Mouse (Mus musculus): ENCODE results near the gene Tchp. TPM values are rescaled to one million over a fixed set of nuclear protein-coding genes. Genes with fewer than 3 reads are reported as not detected.

Gene Tchp
- polyA plus RNA-seq, 1 experiment from 2014 or later, result 14.5 TPM

GRCm38 (mm10) chr5:114747521-114747920 is 40.0 kb downstream of the Tchp start:
- peaks cover 19% of the 10 kb centered on the region for H3K36me3 ChIP-seq (ENCODE audit: control insufficient read depth, insufficient read depth, low read length)
- no peaks in the 10 kb centered on the region for H3K4me1 ChIP-seq (ENCODE audit: control insufficient read depth, insufficient read depth, low read length)
- H3K27ac ChIP-seq (replicated peaks; ENCODE audit: low read depth, low read length), result no peak overlapping the region
- H3K9me3 ChIP-seq (ENCODE audit: control insufficient read depth, low read length), result no peaks in the 10 kb centered on the region
- H3K27me3 ChIP-seq (ENCODE audit: control insufficient read depth, insufficient read depth, low read length), result no peaks in the 10 kb centered on the region
- no peak overlapping the region for H3K4me2 ChIP-seq (ENCODE audit: low read depth, severe bottlenecking)
- H3K4me3 ChIP-seq (ENCODE audit: low read depth, low read length), result no peak overlapping the region
- DNase-seq (ENCODE audit: low spot score) (no peak), ATAC-seq (ENCODE audit: insufficient number of reproducible peaks, low FRiP score, low TSS enrichment, low read depth) (no peak)
- WGBS, result 94% methylated on average over 5 of the region's 5 CpGs
- H3K9ac ChIP-seq (ENCODE audit: low read length), result no peak overlapping the region

DNA sequence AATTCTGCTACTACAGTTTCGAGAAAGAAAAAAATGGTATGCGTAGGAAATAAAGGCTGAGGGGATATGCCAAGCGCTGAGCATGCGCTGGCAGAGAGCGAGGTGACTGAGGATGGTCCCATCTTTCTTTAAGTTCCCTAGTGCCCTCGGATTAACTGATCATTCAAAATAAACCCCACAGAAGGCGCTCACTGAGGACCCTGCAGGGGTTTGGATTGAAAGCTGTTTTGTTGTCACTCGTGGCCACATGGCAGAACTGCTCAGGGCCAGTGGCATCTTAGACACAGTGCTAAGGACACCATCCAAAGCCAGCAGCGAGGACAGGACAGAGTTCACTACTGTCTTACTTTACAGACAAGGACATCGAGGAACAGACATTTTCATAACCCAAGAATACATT is 42.8 kb downstream of the Tchp start:
- WGBS, result 88% methylated on average over 10 of the region's 10 CpGs
- DNase-seq (ENCODE audit: low spot score) (no peak), ATAC-seq (ENCODE audit: insufficient number of reproducible peaks, low FRiP score, low TSS enrichment, low read depth) (no peak)

DNA sequence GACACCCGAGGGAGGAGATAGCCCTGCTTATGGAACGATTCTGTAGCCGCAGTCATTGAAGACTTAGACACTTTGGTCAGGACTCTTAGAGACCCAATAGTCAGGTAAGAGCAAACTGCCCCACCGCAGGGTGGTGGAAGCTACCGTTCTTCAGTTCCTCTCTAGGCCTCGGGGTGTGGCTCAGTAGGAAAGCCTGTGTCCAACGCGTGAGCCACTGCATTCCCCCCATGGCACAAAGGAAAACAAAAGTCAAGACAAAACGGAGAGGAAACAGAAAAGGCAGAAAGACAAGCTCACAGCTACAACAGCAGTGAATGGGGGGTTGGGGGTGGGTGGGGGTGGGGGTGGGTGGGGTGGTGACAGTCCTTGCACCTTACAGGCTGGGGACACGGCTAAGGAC is 44.8 kb downstream of the Tchp start:
- no peak overlapping the region for H3K4me3 ChIP-seq (ENCODE audit: low read depth, low read length)
- peaks cover 10% of the 10 kb centered on the region for H3K36me3 ChIP-seq (ENCODE audit: control insufficient read depth, insufficient read depth, low read length)
- no peak overlapping the region for H3K9ac ChIP-seq (ENCODE audit: low read length)
- WGBS, result 92% methylated on average over 10 of the region's 10 CpGs
- DNase-seq (ENCODE audit: low spot score) (no peak), ATAC-seq (ENCODE audit: insufficient number of reproducible peaks, low FRiP score, low TSS enrichment, low read depth) (no peak)
- H3K4me1 ChIP-seq (ENCODE audit: control insufficient read depth, insufficient read depth, low read length), result no peaks in the 10 kb centered on the region
- H3K4me2 ChIP-seq (ENCODE audit: low read depth, severe bottlenecking), result no peak overlapping the region
- H3K27me3 ChIP-seq (ENCODE audit: control insufficient read depth, insufficient read depth, low read length), result no peaks in the 10 kb centered on the region
- no peak overlapping the region for H3K27ac ChIP-seq (replicated peaks; ENCODE audit: low read depth, low read length)
- H3K9me3 ChIP-seq (ENCODE audit: control insufficient read depth, low read length), result no peaks in the 10 kb centered on the region

More for the DNA sequence above, 42.8 kb downstream of the Tchp start:
- Histone ChIP-seq H3K4me2 (ENCODE audit: low read depth, severe bottlenecking) (no peak overlapping the region), H3K27ac (replicated peaks; ENCODE audit: low read depth, low read length) (no peak overlapping the region), H3K27me3 (ENCODE audit: control insufficient read depth, insufficient read depth, low read length) (no peaks in the 10 kb centered on the region), H3K9me3 (ENCODE audit: control insufficient read depth, low read length) (no peaks in the 10 kb centered on the region), H3K4me3 (ENCODE audit: low read depth, low read length) (no peak overlapping the region), H3K9ac (ENCODE audit: low read length) (no peak overlapping the region), H3K36me3 (ENCODE audit: control insufficient read depth, insufficient read depth, low read length) (peaks cover 12% of the 10 kb centered on the region), H3K4me1 (ENCODE audit: control insufficient read depth, insufficient read depth, low read length) (no peaks in the 10 kb centered on the region)

DNA sequence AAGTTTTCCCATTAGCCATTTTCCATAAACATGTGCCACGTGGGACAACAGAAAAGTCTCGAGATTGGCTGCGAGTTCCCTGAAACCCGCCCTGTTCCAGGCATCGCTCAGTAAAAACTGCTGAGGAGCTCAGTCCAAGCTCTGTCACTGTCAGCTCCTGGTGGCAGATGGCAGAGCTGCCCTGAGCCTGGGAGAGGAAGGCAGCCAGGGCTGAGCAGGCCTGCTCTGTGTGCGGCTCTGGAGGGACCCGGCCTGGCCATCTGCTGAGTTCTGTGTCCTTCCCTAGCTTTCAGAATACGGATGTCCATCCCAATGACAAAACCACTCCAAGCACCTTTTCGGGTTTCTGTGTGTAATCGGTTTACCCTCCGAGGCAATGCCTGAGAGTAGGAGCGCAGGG is 45.8 kb downstream of the Tchp start:
- Histone ChIP-seq H3K27ac (replicated peaks; ENCODE audit: low read depth, low read length) (no peak overlapping the region), H3K36me3 (ENCODE audit: control insufficient read depth, insufficient read depth, low read length) (peaks cover 9% of the 10 kb centered on the region), H3K4me3 (ENCODE audit: low read depth, low read length) (no peak overlapping the region), H3K27me3 (ENCODE audit: control insufficient read depth, insufficient read depth, low read length) (no peaks in the 10 kb centered on the region), H3K4me1 (ENCODE audit: control insufficient read depth, insufficient read depth, low read length) (no peaks in the 10 kb centered on the region), H3K9me3 (ENCODE audit: control insufficient read depth, low read length) (no peaks in the 10 kb centered on the region), H3K4me2 (ENCODE audit: low read depth, severe bottlenecking) (no peak overlapping the region), H3K9ac (ENCODE audit: low read length) (no peak overlapping the region)
- WGBS, result 87% methylated on average over 12 of the region's 12 CpGs
- ATAC-seq (ENCODE audit: insufficient number of reproducible peaks, low FRiP score, low TSS enrichment, low read depth), result no peak
- DNase-seq (ENCODE audit: low spot score), result no peak

GRCm38 (mm10) chr5:114759536-114760090 is 52.1 kb downstream of the Tchp start:
- Histone ChIP-seq H3K4me2 (ENCODE audit: low read depth, severe bottlenecking) (no peak overlapping the region), H3K27me3 (ENCODE audit: control insufficient read depth, insufficient read depth, low read length) (no peaks in the 10 kb centered on the region), H3K9ac (ENCODE audit: low read length) (no peak overlapping the region), H3K27ac (replicated peaks; ENCODE audit: low read depth, low read length) (no peak overlapping the region), H3K36me3 (ENCODE audit: control insufficient read depth, insufficient read depth, low read length) (peaks cover 6% of the 10 kb centered on the region), H3K9me3 (ENCODE audit: control insufficient read depth, low read length) (no peaks in the 10 kb centered on the region), H3K4me3 (ENCODE audit: low read depth, low read length) (no peak overlapping the region), H3K4me1 (ENCODE audit: control insufficient read depth, insufficient read depth, low read length) (no peaks in the 10 kb centered on the region)
- DNase-seq (ENCODE audit: low spot score) (no peak), ATAC-seq (ENCODE audit: insufficient number of reproducible peaks, low FRiP score, low TSS enrichment, low read depth) (no peak)
- WGBS, result 90% methylated on average over 5 of the region's 5 CpGs

GRCm38 (mm10) chr5:114761980-114762379 is 54.4 kb downstream of the Tchp start:
- no peaks in the 10 kb centered on the region for H3K9me3 ChIP-seq (ENCODE audit: control insufficient read depth, low read length)
- 91% methylated on average over 8 of the region's 8 CpGs for WGBS
- H3K27ac ChIP-seq (replicated peaks; ENCODE audit: low read depth, low read length), result no peak overlapping the region
- H3K4me1 ChIP-seq (ENCODE audit: control insufficient read depth, insufficient read depth, low read length), result no peaks in the 10 kb centered on the region
- H3K27me3 ChIP-seq (ENCODE audit: control insufficient read depth, insufficient read depth, low read length), result no peaks in the 10 kb centered on the region
- no peak overlapping the region for H3K9ac ChIP-seq (ENCODE audit: low read length)
- no peak for DNase-seq (ENCODE audit: low spot score)
- no peak overlapping the region for H3K4me3 ChIP-seq (ENCODE audit: low read depth, low read length)
- H3K36me3 ChIP-seq (ENCODE audit: control insufficient read depth, insufficient read depth, low read length), result peaks cover 7% of the 10 kb centered on the region
- H3K4me2 ChIP-seq (ENCODE audit: low read depth, severe bottlenecking), result no peak overlapping the region
- no peak for ATAC-seq (ENCODE audit: insufficient number of reproducible peaks, low FRiP score, low TSS enrichment, low read depth)

DNA sequence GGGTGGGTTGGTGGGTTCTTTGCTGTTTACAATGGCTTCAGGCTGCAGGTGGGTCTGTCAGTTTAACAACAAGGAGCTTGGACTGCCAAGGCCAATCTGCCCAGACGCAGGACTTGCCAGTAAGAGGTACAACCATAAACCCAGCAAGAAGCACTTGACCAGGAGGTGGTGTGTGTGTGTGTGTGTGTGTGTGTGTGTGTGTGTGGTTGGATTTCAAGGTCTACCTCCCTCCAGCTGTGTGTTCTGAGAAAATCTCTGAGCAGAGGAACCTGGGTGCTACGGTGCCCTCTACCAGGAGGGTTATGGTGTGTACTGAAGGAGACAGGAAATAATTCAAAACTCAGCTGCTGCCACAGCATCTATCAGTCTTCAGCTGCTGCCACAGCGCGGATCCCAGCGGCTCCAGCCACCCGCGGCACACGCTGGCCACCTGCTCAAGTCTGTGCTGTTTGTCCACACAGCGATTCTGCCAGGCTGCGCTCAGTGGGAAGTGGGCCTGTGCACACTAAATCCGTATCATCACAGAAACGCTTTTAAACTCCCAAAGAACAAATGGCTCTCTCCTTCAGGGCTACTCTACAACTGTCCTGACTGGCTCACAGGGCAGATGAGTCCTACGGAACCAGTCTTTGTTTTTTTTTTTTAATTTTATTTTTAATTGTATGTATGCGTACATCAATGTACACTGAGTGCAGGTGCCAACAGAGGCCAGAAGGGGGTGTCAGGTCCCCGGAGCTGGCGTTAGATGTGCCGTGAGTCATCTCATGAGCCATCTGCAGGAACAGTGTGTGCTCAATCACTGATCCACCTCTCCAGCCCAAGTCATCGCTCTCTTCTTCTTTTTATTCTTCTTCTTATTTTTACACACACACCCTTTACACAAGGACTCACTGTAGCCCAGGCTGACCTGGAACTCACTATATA is 57.5 kb downstream of the Tchp start:
- Histone ChIP-seq H3K27me3 (ENCODE audit: control insufficient read depth, insufficient read depth, low read length) (no peaks in the 10 kb centered on the region), H3K4me3 (ENCODE audit: low read depth, low read length) (no peak overlapping the region), H3K27ac (replicated peaks; ENCODE audit: low read depth, low read length) (no peak overlapping the region), H3K9me3 (ENCODE audit: control insufficient read depth, low read length) (no peaks in the 10 kb centered on the region), H3K9ac (ENCODE audit: low read length) (no peak overlapping the region), H3K36me3 (ENCODE audit: control insufficient read depth, insufficient read depth, low read length) (peaks cover 7% of the 10 kb centered on the region), H3K4me1 (ENCODE audit: control insufficient read depth, insufficient read depth, low read length) (no peaks in the 10 kb centered on the region), H3K4me2 (ENCODE audit: low read depth, severe bottlenecking) (no peak overlapping the region)
- DNase-seq (ENCODE audit: low spot score) (no peak), ATAC-seq (ENCODE audit: insufficient number of reproducible peaks, low FRiP score, low TSS enrichment, low read depth) (no peak)
- 91% methylated on average over 18 of the region's 18 CpGs for WGBS

DNA sequence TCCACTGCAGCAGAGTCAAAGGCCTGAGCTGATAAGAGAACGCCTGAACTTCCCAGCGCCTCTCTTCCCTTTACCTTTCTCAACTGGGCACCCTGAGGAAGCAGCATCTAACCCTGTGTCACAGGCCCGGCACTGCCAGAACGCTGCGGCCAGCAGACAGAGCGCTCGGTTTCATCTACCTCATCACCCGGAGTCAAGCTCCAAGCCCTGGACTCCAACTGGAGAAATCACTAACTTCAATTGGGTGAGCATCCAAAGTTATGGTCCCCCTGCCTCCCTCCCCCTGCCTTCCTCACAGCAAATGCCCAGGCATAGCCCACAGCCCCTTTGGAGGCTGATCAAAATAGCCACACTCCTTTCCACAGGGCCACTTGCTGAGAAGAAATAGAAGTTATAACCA is 59.1 kb downstream of the Tchp start:
- ATAC-seq (ENCODE audit: insufficient number of reproducible peaks, low FRiP score, low TSS enrichment, low read depth) (no peak), DNase-seq (ENCODE audit: low spot score) (no peak)
- Histone ChIP-seq H3K4me1 (ENCODE audit: control insufficient read depth, insufficient read depth, low read length) (no peaks in the 10 kb centered on the region), H3K27me3 (ENCODE audit: control insufficient read depth, insufficient read depth, low read length) (no peaks in the 10 kb centered on the region), H3K36me3 (ENCODE audit: control insufficient read depth, insufficient read depth, low read length) (peaks cover 7% of the 10 kb centered on the region), H3K27ac (replicated peaks; ENCODE audit: low read depth, low read length) (no peak overlapping the region), H3K4me2 (ENCODE audit: low read depth, severe bottlenecking) (no peak overlapping the region), H3K9me3 (ENCODE audit: control insufficient read depth, low read length) (no peaks in the 10 kb centered on the region), H3K4me3 (ENCODE audit: low read depth, low read length) (no peak overlapping the region), H3K9ac (ENCODE audit: low read length) (no peak overlapping the region)
- WGBS, result 93% methylated on average over 8 of the region's 8 CpGs
